Mouse (Mus musculus) liver, embryonic 15.5 days (tissue): ENCODE measurements around the gene Olfr1044. TPM values are rescaled to one million over a fixed set of nuclear protein-coding genes. Genes with fewer than 3 reads are reported as not detected.
"Not testable (repeated sequence)": the region's sequence is repeated elsewhere in the genome, so short reads cannot be mapped to it uniquely, and the experiment has no call there.

Source experiments
- ATAC-seq: fragments of 200-750 bp; cut with Nextera tagmentation; 2 replicates; pipeline ENCODE4 v1.8.0; 2017; ENCODE audit warnings: moderate number of reproducible peaks, mild to moderate bottlenecking, moderate library complexity; ENCODE audit not compliant: insufficient read depth
- H3K27ac ChIP-seq: fragments of 300-500 bp; sonication (generic); replicated peaks from 2 replicates; pipeline ENCODE4 v1.5.1; 2015; ENCODE audit warnings: mild to moderate bottlenecking, inconsistent platforms
- H3K27me3 ChIP-seq: fragments of 300-500 bp; sonication (generic); 2 replicates; pipeline ENCODE4 v1.6.1; 2015; ENCODE audit warnings: mild to moderate bottlenecking, inconsistent platforms
- H3K36me3 ChIP-seq: fragments of 300-500 bp; sonication (generic); replicated peaks from 2 replicates; pipeline ENCODE4 v1.6.1; 2015; ENCODE audit warnings: moderate library complexity, mild to moderate bottlenecking, inconsistent platforms
- H3K4me1 ChIP-seq: fragments of 300-500 bp; sonication (generic); replicated peaks from 2 replicates; pipeline ENCODE4 v1.6.1; 2015; ENCODE audit warnings: inconsistent platforms
- H3K4me2 ChIP-seq: fragments of 300-500 bp; sonication (generic); 2 replicates; pipeline ENCODE4 v1.6.1; 2015; ENCODE audit warnings: moderate library complexity, mild to moderate bottlenecking, inconsistent platforms
- H3K4me3 ChIP-seq: fragments of 300-500 bp; sonication (generic); replicated peaks from 2 replicates; pipeline ENCODE4 v1.5.1; 2015; ENCODE audit warnings: mild to moderate bottlenecking, inconsistent platforms
- H3K9ac ChIP-seq: fragments of 300-500 bp; sonication (generic); 2 replicates; pipeline ENCODE4 v1.6.1; 2015; ENCODE audit warnings: moderate library complexity, mild to moderate bottlenecking, inconsistent platforms
- H3K9me3 ChIP-seq: fragments of 300-500 bp; sonication (generic); replicated peaks from 2 replicates; pipeline ENCODE4 v1.6.1; 2016; ENCODE audit warnings: inconsistent platforms
- WGBS: fragments of 180-500 bp; shearing (Covaris S2); methylation state at CpG from one replicate; pipeline ENCODE4 v1.1.7; 2015; ENCODE audit warnings: mixed read lengths; ENCODE audit not compliant: insufficient replicate concordance; 5-methylcytosine and 5-hydroxymethylcytosine counted together
- polyA plus RNA-seq: library from polyadenylated mRNA; unstranded; fragments of >200 nt; fragmentation: Nextera tagmentation; extraction: Ambion mirVana; gene quantifications from 2 replicates; pipeline ENCODE4 v1.2.1, GENCODE M21; 2015

Olfr1044 gene
- not detected in 2 replicates for polyA plus RNA-seq

GRCm38 (mm10) chr2:86177720-86178119 is at the start of gene Olfr1044:
Gene Olfr1044, minus strand, starts transcription at chr2:86177820.
- no peaks in the 10 kb centered on the region for H3K4me1 ChIP-seq
- no peaks in the 10 kb centered on the region for H3K9me3 ChIP-seq
- no peak within 1 kb of the TSS for H3K4me2 ChIP-seq
- H3K36me3 ChIP-seq = no peaks in the 10 kb centered on the region
- no peak within 1 kb of the TSS for H3K9ac ChIP-seq
- H3K27ac ChIP-seq = no peak within 1 kb of the TSS
- no peaks in the 10 kb centered on the region for H3K27me3 ChIP-seq
- ATAC-seq = no peak
- no peak within 1 kb of the TSS for H3K4me3 ChIP-seq

DNA sequence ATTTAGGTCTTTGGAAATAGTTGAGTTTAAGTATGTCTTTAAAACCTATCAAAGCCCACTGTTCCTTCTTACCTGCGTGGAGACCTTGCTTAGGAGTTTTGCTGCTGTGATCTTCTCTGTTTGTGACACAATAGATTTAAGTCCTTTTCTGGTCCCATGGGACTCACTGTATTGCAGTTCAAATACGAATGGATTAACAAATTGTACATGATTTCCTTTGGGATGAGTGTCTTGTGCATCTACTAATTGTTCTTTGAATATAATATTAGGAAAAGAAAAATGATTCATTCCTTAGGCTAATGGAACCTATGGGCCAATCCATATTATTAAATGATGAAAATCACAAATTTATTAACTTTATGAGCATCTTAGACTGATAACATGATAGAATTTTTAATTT is 41.6 kb upstream of the Olfr1044 start, which contains the start of gene Olfr1046:
Gene Olfr1046 (minus strand): TSS at position 101 of the 400 bp plus-strand sequence.
- H3K4me3 ChIP-seq = no peak within 1 kb of the TSS
- H3K4me1 ChIP-seq = no peaks in the 10 kb centered on the region
- no peak for ATAC-seq
- no peak within 1 kb of the TSS for H3K4me2 ChIP-seq
- H3K9me3 ChIP-seq = no peaks in the 10 kb centered on the region
- 46% methylated on average over 2 of the region's 2 CpGs for WGBS
- H3K27me3 ChIP-seq = no peaks in the 10 kb centered on the region
- no peaks in the 10 kb centered on the region for H3K36me3 ChIP-seq
- no peak within 1 kb of the TSS for H3K27ac ChIP-seq
- H3K9ac ChIP-seq = no peak within 1 kb of the TSS

GRCm38 (mm10) chr2:86202909-86203308 is 25.3 kb upstream of the Olfr1044 start, which contains the start of gene Olfr1045:
Gene Olfr1045, minus strand, starts transcription at chr2:86203009.
- ATAC-seq = no peak
- H3K9ac ChIP-seq = no peak within 1 kb of the TSS
- no peak within 1 kb of the TSS for H3K4me2 ChIP-seq
- H3K36me3 ChIP-seq = no peaks in the 10 kb centered on the region
- H3K4me1 ChIP-seq = no peaks in the 10 kb centered on the region
- no peak within 1 kb of the TSS for H3K27ac ChIP-seq
- no peaks in the 10 kb centered on the region for H3K27me3 ChIP-seq
- H3K9me3 ChIP-seq = no peaks in the 10 kb centered on the region
- no peak within 1 kb of the TSS for H3K4me3 ChIP-seq

GRCm38 (mm10) chr2:86195863-86196262 is 18.2 kb upstream of the Olfr1044 start:
- Histone ChIP-seq H3K9ac (no peak overlapping the region), H3K4me3 (no peak overlapping the region), H3K9me3 (no peaks in the 10 kb centered on the region), H3K4me2 (no peak overlapping the region), H3K27me3 (no peaks in the 10 kb centered on the region), H3K27ac (no peak overlapping the region), H3K36me3 (no peaks in the 10 kb centered on the region), H3K4me1 (no peaks in the 10 kb centered on the region)
- WGBS = 23% methylated on average over 1 of the region's 1 CpGs
- ATAC-seq = no peak

DNA sequence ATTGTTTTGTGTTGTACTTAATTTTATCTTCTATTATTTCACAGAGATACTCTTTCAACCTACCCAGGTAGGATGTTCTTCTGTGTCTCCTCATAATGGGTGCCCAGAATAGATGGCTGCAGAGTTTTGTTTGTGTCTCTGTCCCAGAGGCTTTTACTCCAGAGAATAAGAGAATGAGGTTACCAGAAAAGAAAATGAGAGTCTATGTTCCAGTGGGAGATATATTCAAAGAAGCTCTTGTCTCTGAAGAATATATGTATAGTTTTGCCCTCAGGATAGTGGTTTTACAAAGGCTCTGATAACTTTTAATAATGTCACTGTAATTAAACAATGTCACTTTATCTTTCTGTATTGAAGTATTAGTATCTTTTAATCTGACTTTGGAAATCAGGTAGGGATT is 8.0 kb upstream of the Olfr1044 start, which contains the start of gene Olfr52:
Gene Olfr52 (minus strand): TSS at position 101 of the 400 bp plus-strand sequence.
- H3K36me3 ChIP-seq = no peaks in the 10 kb centered on the region
- no peak for ATAC-seq
- no peaks in the 10 kb centered on the region for H3K4me1 ChIP-seq
- no peak within 1 kb of the TSS for H3K27ac ChIP-seq
- H3K4me2 ChIP-seq = no peak within 1 kb of the TSS
- no peak within 1 kb of the TSS for H3K4me3 ChIP-seq
- H3K9me3 ChIP-seq = no peaks in the 10 kb centered on the region
- H3K9ac ChIP-seq = no peak within 1 kb of the TSS
- H3K27me3 ChIP-seq = no peaks in the 10 kb centered on the region

DNA sequence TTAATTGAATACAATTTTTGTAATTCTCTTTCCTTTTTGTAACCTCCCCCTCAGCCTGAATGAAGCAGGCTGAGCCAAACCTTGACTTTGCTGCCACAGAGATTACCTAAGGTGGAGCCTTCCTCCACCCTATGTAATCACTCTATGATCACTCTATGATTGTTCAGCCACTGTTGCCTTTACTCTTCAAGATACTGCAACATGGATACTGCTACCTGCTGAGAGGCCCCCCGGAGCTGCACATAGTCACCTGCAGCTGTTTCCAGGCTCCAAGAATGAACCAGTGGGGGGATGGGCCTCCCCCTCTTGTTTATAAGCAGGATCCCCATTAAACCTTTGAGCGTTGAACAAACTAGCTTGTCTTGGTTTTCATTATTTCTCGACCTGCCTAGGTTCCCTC is 2.3 kb upstream of the Olfr1044 start:
- Histone ChIP-seq H3K27me3 (no peaks in the 10 kb centered on the region), H3K4me3 (no peak overlapping the region), H3K9ac (no peak overlapping the region), H3K27ac (no peak overlapping the region), H3K9me3 (no peaks in the 10 kb centered on the region), H3K36me3 (no peaks in the 10 kb centered on the region), H3K4me2 (no peak overlapping the region), H3K4me1 (no peaks in the 10 kb centered on the region)
- WGBS = 66% methylated on average over 3 of the region's 3 CpGs
- ATAC-seq = no peak

GRCm38 (mm10) chr2:86175422-86175821 is 2.2 kb downstream of the Olfr1044 start:
- not testable (repeated sequence) for H3K4me3 ChIP-seq, H3K4me1 ChIP-seq, H3K36me3 ChIP-seq, H3K4me2 ChIP-seq, H3K27ac ChIP-seq, H3K9ac ChIP-seq, ATAC-seq, H3K9me3 ChIP-seq, H3K27me3 ChIP-seq
- 25% methylated on average over 7 of the region's 7 CpGs for WGBS

GRCm38 (mm10) chr2:86167422-86167821 is 10.2 kb downstream of the Olfr1044 start, which contains the start of gene Olfr1043:
Gene Olfr1043, minus strand, starts transcription at chr2:86167522.
- whole genome bisulfite sequencing = 68% methylated on average over 2 of the region's 2 CpGs
- Histone ChIP-seq H3K36me3 (no peaks in the 10 kb centered on the region), H3K4me1 (no peaks in the 10 kb centered on the region), H3K4me3 (no peak within 1 kb of the TSS), H3K27ac (no peak within 1 kb of the TSS), H3K4me2 (no peak within 1 kb of the TSS), H3K27me3 (no peaks in the 10 kb centered on the region), H3K9ac (no peak within 1 kb of the TSS), H3K9me3 (no peaks in the 10 kb centered on the region)
- no peak for ATAC-seq

GRCm38 (mm10) chr2:86161738-86162137 is 15.9 kb downstream of the Olfr1044 start, which contains the start of gene Olfr1042:
Gene Olfr1042, minus strand, starts transcription at chr2:86161838.
- no peak for ATAC-seq
- H3K4me3 ChIP-seq = no peak within 1 kb of the TSS
- H3K9me3 ChIP-seq = no peaks in the 10 kb centered on the region
- no peaks in the 10 kb centered on the region for H3K27me3 ChIP-seq
- WGBS = 69% methylated on average over 2 of the region's 2 CpGs
- H3K4me2 ChIP-seq = no peak within 1 kb of the TSS
- H3K36me3 ChIP-seq = no peaks in the 10 kb centered on the region
- no peaks in the 10 kb centered on the region for H3K4me1 ChIP-seq
- no peak within 1 kb of the TSS for H3K9ac ChIP-seq
- H3K27ac ChIP-seq = no peak within 1 kb of the TSS

- no peak within 1 kb of the TSS for H3K27ac ChIP-seq
- 56% methylated on average over 1 of the region's 1 CpGs for WGBS
- ATAC-seq = no peak
Observed at GRCm38 (mm10) chr2:86146632-86147031, 31.0 kb downstream of the Olfr1044 start, which contains the start of gene Olfr1040. Gene Olfr1040, minus strand, starts transcription at chr2:86146732.

GRCm38 (mm10) chr2:86135828-86136227 is 41.8 kb downstream of the Olfr1044 start, which contains the start of gene Olfr1039:
Gene Olfr1039, minus strand, starts transcription at chr2:86135928.
- no peak within 1 kb of the TSS for H3K4me3 ChIP-seq
- ATAC-seq = no peak
- no peaks in the 10 kb centered on the region for H3K36me3 ChIP-seq
- no peak within 1 kb of the TSS for H3K9ac ChIP-seq
- H3K4me1 ChIP-seq = no peaks in the 10 kb centered on the region
- no peak within 1 kb of the TSS for H3K4me2 ChIP-seq
- WGBS = 73% methylated on average over 1 of the region's 1 CpGs
- no peaks in the 10 kb centered on the region for H3K9me3 ChIP-seq
- H3K27me3 ChIP-seq = no peaks in the 10 kb centered on the region
- H3K27ac ChIP-seq = no peak within 1 kb of the TSS

More at GRCm38 (mm10) chr2:86146632-86147031, 31.0 kb downstream of the Olfr1044 start, which contains the start of gene Olfr1040:
- Histone ChIP-seq H3K4me1 (no peaks in the 10 kb centered on the region), H3K27me3 (no peaks in the 10 kb centered on the region), H3K4me2 (no peak within 1 kb of the TSS), H3K9me3 (no peaks in the 10 kb centered on the region), H3K9ac (no peak within 1 kb of the TSS), H3K4me3 (no peak within 1 kb of the TSS), H3K36me3 (no peaks in the 10 kb centered on the region)
